Mouse (Mus musculus): ENCODE results near the gene Golph3. TPM values are rescaled to one million over a fixed set of nuclear protein-coding genes. Genes with fewer than 3 reads are reported as not detected.

Golph3 gene
- polyA plus RNA-seq, 1 experiment, result 82.7 TPM

DNA sequence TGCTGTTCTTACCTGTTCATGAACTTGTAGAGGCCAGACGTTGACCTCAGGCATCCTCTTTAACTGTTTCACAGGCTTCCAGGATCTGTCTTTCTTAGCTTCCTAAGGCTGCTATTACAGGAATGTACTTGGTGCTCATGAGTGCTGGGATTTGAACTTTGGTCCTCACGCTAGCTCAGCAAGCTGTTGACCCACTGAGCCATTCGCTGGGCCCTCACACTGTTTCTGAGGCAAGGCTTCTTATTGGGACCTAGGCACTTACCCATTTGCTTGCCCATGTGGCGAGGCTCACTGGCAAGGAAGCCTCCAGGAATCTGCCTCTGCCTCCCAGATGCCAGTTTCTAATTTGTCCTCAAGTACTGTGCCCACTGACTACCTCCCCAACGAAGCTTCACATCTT is 1.4 kb upstream of the Golph3 start:
- TF ChIP-seq CTCF (IDR thresholded peaks at IDR 0.05; ENCODE audit: borderline replicate concordance, extremely low read depth, insufficient read depth, insufficient read length), result no peak
- TF ChIP-seq POLR2A (IDR thresholded peaks at IDR 0.05; ENCODE audit: borderline replicate concordance, extremely low read depth, insufficient read depth, insufficient read length, poor library complexity, severe bottlenecking), result no peak
- DNase-seq (ENCODE audit: low read depth), result no peak

DNA sequence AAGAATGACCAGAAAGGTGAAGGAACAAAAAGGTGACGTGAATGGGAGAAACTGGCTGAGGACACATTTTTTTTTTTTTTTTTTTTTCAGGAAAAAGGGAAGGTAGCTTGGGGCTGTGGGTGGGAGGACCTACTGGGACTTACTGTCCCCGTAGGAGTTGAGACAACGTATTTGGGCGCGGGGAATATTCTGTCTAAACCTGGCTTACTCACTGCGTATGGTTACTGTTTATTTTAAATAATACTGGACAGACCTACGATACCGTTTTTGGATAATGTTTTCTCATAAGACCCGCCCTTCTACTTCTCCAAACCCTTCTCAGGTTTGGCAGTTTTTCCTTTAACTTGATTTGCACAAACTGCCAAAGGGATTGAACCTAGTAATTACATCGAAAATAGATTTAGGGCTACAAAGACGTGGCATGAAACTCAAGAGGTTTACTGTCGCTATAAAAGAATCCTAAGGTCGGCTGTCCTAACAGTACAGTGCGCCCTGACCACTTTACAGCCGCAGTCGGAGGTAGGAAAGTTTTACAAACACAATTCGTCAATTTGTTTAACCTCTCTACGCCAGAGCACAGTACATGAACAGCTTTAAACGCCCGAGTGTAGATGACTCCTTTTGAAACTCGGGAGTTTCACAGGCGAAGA is 684 bp upstream of the Golph3 start:
- TF ChIP-seq CTCF (IDR thresholded peaks at IDR 0.05; ENCODE audit: borderline replicate concordance, extremely low read depth, insufficient read depth, insufficient read length) (no peak), POLR2A (IDR thresholded peaks at IDR 0.05; ENCODE audit: borderline replicate concordance, extremely low read depth, insufficient read depth, insufficient read length, poor library complexity, severe bottlenecking) (no peak)
- DNase-seq (ENCODE audit: low read depth), result no peak

DNA sequence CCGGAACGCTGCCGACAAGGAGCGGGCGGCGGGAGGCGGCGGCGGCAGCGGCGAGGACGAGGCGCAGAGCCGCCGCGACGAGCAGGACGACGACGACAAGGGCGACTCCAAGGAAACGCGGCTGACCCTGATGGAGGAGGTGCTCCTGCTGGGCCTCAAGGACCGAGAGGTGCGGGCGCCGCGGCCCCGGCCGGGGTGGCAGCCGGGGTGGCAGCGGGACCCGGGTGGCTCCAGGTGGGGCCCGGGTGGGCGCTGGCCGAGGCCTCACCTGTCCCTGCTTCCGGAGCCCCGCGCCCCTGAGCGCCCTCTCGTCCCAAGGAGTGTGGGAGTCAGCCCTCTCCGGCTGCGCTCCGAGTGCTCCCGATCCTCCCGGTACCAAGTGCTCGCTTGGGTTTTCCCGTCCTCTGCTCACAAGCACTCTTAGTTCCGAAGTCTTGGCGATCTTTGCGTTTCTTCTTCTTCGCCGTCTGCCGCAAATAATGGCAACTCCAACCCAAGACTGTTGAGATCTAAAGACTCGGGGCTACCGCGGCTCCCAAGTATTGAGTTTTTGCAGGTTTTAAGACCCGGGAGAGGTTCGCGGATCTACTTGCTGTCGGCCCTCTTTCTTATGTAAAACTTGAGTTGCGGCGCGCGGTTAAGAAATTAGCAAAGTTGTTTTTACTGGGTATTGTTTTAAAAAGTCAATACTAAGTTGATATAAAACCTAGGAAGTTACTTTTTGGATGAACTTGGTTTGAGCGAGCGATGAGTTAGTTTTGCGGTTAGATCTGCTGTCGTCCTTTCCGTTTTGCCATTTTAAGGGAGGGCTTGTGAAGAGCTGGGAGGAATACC is 755 bp downstream of the Golph3 start, which contains the start of gene 1810049J17Rik:
Gene 1810049J17Rik, minus strand, starts transcription at position 112 of the 834 bp plus-strand sequence.
- TF ChIP-seq POLR2A (IDR thresholded peaks at IDR 0.05; ENCODE audit: borderline replicate concordance, extremely low read depth, insufficient read depth, insufficient read length, poor library complexity, severe bottlenecking) (no peak), CTCF (IDR thresholded peaks at IDR 0.05; ENCODE audit: borderline replicate concordance, extremely low read depth, insufficient read depth, insufficient read length) (no peak)
- DNase-seq (ENCODE audit: low read depth), result peak; percentile 61

DNA sequence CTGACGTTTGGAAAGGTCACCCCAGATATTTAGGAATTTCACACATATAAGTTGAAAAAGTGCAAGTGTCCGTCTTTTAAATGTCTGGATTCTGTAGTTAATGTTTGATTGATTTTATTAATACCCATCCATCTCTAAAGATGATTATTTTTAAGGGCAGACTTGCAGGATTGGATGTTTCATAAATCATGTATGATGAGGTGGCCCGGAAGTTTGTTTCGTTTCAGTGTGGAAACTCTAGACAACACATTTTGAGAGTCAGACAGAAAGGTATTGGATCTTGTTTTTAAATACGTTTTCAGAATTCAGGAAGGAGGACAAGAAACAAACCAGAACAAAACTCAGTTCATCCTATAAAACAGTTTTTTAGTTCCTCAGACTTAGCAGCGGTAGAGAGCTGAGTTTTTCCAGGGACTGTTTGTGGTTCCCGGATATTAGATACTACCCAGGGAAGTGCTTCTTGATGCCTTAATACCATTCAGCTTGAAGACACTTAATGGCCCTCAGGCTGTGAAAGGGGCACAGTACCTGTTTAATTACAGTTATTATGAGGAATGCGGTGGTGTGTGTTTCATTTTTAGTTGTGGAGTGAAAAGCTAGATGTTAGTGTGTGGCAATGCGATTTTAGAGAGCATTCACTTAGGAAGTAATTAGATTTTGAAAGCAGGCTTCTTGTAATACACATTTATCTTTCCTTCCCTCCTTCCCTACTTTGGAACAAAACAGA is 1.6 kb downstream of the Golph3 start:
- peak; percentile 6 for DNase-seq (ENCODE audit: low read depth)
- TF ChIP-seq POLR2A (IDR thresholded peaks at IDR 0.05; ENCODE audit: borderline replicate concordance, extremely low read depth, insufficient read depth, insufficient read length, poor library complexity, severe bottlenecking) (no peak), CTCF (IDR thresholded peaks at IDR 0.05; ENCODE audit: borderline replicate concordance, extremely low read depth, insufficient read depth, insufficient read length) (no peak)

DNA sequence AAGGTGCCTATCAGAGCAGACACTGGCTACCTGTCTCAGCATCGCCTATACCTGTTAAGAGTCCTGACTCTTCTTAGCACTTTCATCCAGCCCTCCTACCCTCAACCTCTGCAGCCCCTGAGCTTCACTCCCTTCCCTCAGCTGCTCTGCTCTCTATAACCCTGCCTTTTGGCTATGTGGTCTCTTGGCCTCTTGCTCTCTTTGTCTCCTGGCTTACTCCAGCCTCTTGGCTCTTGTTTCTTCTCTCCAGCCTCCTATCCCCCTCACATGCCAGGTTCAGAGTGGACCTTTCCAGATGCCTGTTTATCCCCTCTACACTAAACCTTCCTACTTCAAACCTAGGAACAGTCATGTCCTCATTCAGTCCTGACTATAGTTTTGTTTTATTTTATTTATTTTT is 3.1 kb downstream of the Golph3 start:
- no peak for DNase-seq (ENCODE audit: low read depth)
- TF ChIP-seq POLR2A (IDR thresholded peaks at IDR 0.05; ENCODE audit: borderline replicate concordance, extremely low read depth, insufficient read depth, insufficient read length, poor library complexity, severe bottlenecking), result no peak
- TF ChIP-seq CTCF (IDR thresholded peaks at IDR 0.05; ENCODE audit: borderline replicate concordance, extremely low read depth, insufficient read depth, insufficient read length), result no peak

DNA sequence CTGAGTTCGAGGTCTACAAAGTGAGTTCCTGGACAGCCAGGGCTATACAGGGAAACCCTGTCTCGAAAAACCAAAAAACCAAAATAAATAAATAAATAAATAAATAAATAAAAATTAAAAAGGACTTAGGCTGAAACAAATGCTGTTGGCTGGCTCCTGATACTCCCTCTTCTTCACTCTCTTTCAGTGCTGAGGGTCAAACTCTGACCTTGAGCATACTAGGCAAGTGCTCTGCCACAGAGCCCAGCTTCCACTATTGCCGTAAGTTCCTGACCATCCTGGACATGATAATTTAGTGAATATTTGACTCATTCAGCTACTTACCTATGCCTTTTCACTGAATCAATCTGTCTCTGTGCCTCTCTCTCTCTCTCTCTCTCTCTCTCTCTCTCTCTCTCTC is 9.1 kb downstream of the Golph3 start:
- TF ChIP-seq POLR2A (IDR thresholded peaks at IDR 0.05; ENCODE audit: borderline replicate concordance, extremely low read depth, insufficient read depth, insufficient read length, poor library complexity, severe bottlenecking) (no peak), CTCF (IDR thresholded peaks at IDR 0.05; ENCODE audit: borderline replicate concordance, extremely low read depth, insufficient read depth, insufficient read length) (no peak)
- DNase-seq (ENCODE audit: low read depth), result no peak

DNA sequence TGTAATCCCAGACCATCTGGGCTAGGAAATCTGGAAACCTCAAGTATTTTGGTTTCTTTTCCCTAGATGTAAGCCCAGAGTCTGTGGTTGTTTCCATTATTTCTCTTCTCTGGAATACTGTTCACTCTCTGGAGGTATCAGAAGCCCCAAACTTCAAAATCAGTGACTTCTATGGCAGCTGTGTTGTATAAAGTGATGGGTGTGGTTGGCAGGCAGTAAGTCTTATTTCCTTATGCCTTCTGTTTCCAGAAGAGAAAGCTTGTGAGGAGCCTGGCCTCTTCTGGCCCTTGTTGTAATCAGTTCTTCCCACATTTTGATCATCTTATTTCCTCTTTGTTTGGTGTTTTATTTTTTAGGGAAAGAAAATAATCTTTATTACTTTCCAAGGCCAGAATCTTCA is 9.6 kb downstream of the Golph3 start:
- TF ChIP-seq POLR2A (IDR thresholded peaks at IDR 0.05; ENCODE audit: borderline replicate concordance, extremely low read depth, insufficient read depth, insufficient read length, poor library complexity, severe bottlenecking) (no peak), CTCF (IDR thresholded peaks at IDR 0.05; ENCODE audit: borderline replicate concordance, extremely low read depth, insufficient read depth, insufficient read length) (no peak)
- peak; percentile 14 for DNase-seq (ENCODE audit: low read depth)

DNA sequence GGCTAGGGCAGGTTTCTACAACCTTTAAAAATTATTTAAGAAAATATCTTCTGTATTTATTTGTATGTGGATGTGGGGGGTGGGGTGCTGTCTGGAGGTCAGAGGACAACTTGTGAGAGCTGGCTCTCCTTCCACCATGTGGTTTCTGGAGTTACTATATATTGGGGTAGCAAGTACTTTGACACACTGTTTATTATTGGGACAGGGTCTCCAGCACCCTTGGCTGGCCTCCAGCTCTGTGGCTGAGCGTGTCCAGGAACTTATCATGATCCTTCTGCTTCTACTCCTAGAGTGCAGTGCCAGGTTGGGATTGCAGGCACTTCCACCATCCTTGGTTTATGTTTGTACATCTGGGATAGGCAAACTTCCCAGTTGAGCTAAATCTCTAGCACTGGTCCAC is 10.1 kb downstream of the Golph3 start:
- no peak for DNase-seq (ENCODE audit: low read depth)
- TF ChIP-seq CTCF (IDR thresholded peaks at IDR 0.05; ENCODE audit: borderline replicate concordance, extremely low read depth, insufficient read depth, insufficient read length) (no peak), POLR2A (IDR thresholded peaks at IDR 0.05; ENCODE audit: borderline replicate concordance, extremely low read depth, insufficient read depth, insufficient read length, poor library complexity, severe bottlenecking) (no peak)

DNA sequence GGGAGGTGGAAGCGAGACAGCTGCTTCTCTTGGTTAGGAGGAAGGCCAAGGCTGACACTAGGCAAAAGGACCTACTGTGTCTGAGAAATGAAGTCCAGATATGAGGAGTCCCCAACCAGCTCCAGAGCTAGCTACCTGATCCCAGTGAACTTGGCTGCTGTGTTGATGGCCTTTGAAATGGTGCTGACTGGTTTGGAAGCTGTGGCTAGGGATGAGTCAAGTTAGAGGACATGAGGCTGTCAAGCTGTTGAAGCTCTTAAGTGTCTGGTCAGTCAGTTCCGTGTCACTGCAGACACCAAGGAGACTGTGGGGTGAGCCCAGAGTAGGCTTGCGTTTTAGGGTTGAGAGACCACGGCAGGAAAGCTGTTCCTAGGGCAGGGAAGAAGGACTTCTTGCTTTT is 13.1 kb downstream of the Golph3 start:
- DNase-seq (ENCODE audit: low read depth), result no peak
- no peak for TF ChIP-seq POLR2A (IDR thresholded peaks at IDR 0.05; ENCODE audit: borderline replicate concordance, extremely low read depth, insufficient read depth, insufficient read length, poor library complexity, severe bottlenecking)
- no peak for TF ChIP-seq CTCF (IDR thresholded peaks at IDR 0.05; ENCODE audit: borderline replicate concordance, extremely low read depth, insufficient read depth, insufficient read length)

DNA sequence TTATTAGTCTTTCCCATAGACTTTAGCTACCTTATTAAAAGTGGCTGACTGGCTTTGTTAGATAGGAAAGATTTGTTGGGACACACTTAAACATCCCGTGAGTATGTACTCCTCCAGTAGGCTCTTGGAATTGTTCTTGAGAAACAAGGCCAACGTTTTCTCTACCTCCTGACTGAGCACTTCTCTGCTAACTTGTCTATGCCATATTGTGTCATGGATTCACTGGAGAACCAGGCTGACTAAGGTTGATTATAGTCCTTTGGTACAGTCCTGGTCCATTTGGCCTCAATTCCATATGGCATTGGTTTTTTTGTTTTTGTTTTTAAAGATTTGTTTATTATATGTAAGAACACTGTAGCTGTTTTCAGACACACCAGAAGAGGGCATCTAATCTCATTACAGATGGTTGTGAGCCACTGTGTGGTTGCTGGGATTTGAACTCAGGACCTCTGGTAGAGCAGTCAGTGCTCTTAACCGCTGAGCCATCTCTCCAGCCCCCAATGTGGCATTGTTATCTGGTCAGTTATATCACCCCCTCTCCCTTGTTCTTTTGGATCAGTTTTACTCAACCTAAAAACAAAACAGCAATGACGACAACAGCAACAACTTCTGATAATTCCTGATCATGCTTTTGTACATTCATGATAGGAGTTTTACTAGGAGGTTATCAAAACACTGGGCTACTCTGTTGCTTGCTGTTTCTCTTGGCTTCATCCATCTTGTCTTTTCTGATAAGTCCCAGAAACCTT is 16.0 kb downstream of the Golph3 start:
- no peak for DNase-seq (ENCODE audit: low read depth)
- TF ChIP-seq POLR2A (IDR thresholded peaks at IDR 0.05; ENCODE audit: borderline replicate concordance, extremely low read depth, insufficient read depth, insufficient read length, poor library complexity, severe bottlenecking) (no peak), CTCF (IDR thresholded peaks at IDR 0.05; ENCODE audit: borderline replicate concordance, extremely low read depth, insufficient read depth, insufficient read length) (no peak)

DNA sequence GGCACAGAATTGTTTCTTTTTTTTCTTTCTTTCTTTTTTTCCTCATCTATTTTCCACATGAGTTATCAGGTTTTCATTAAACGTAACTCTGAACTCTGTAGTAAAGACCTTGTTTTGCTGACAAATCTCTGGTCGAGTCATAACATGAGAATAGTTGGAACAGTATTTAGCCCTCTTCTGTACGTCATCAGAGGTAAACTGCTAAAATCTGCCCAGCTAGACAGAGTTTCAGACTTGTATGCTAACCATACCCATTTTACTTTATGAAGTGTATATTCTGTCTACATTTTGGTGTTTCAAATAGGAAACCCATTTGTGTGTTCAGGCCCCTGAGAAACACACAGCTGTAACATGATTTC is 16.5 kb downstream of the Golph3 start:
- TF ChIP-seq POLR2A (IDR thresholded peaks at IDR 0.05; ENCODE audit: borderline replicate concordance, extremely low read depth, insufficient read depth, insufficient read length, poor library complexity, severe bottlenecking), result no peak
- TF ChIP-seq CTCF (IDR thresholded peaks at IDR 0.05; ENCODE audit: borderline replicate concordance, extremely low read depth, insufficient read depth, insufficient read length), result no peak
- DNase-seq (ENCODE audit: low read depth), result no peak

All from brain, embryonic 14.5 days (tissue).